Mouse (Mus musculus) duodenum, adult 2 months (tissue): ENCODE results near the gene Ccl4. TPM values are rescaled to one million over a fixed set of nuclear protein-coding genes. Genes with fewer than 3 reads are reported as not detected.

Experiments
- polyA plus RNA-seq: library from polyadenylated mRNA; depleted of rRNA; stranded (reverse); fragments of >200 nt; gene quantifications from 2 replicates; pipeline ENCODE4 v1.2.3, GENCODE M21; 2012; ENCODE audit warnings: low replicate concordance; rRNA removed

Gene Ccl4
- polyA plus RNA-seq, result 1.2 and 4.3 TPM in 2 replicates

GRCm38 (mm10) chr11:83662204-83662603 is at the start of gene Ccl4:
Gene Ccl4 (plus strand): TSS chr11:83662584.

GRCm38 (mm10) chr11:83645521-83645920 is 16.9 kb upstream of the Ccl4 start, which contains the start of gene Rpl9-ps1:
Gene Rpl9-ps1 (minus strand): TSS chr11:83645621.

GRCm38 (mm10) chr11:83649305-83649841 is 13.0 kb upstream of the Ccl4 start, which contains the start of gene Ccl3:
Gene Ccl3 (minus strand): TSS chr11:83649355.

GRCm38 (mm10) chr11:83703705-83704104 is 41.3 kb downstream of the Ccl4 start, which contains the start of gene Wfdc17:
Gene Wfdc17 (plus strand): TSS chr11:83703991.

GRCm38 (mm10) chr11:83708715-83709114 is 46.3 kb downstream of the Ccl4 start, which contains the start of gene Wfdc18:
Gene Wfdc18 (plus strand): TSS chr11:83709015.

Other genes starting within 250 kb of the Ccl4 start
- 0.19 TPM in 1 of 2 replicates, not detected in the other for gene Gas2l2, start 233.1 kb upstream of the Ccl4 start, polyA plus RNA-seq
- 0.43 and 3.5 TPM in 2 replicates for gene 1700020L24Rik, start 224.9 kb upstream of the Ccl4 start, polyA plus RNA-seq
- gene Mmp28, start 199.5 kb upstream of the Ccl4 start, polyA plus RNA-seq, result 4.0 and 24.0 TPM in 2 replicates
- 1.5 and 3.1 TPM in 2 replicates for gene Taf15, start 189.5 kb upstream of the Ccl4 start, polyA plus RNA-seq
- gene Heatr9, start 140.4 kb upstream of the Ccl4 start, polyA plus RNA-seq, result not detected in 2 replicates
- gene Ccl5, start 132.1 kb upstream of the Ccl4 start, polyA plus RNA-seq, result 253 and 747 TPM in 2 replicates
- 0.71 and 1.2 TPM in 2 replicates for gene Ccl9, start 83.9 kb upstream of the Ccl4 start, polyA plus RNA-seq
- 25.6 and 33.1 TPM in 2 replicates for gene Ccl6, start 69.5 kb upstream of the Ccl4 start, polyA plus RNA-seq
- not detected in 2 replicates for gene Rpl9-ps1, start 17.0 kb upstream of the Ccl4 start, polyA plus RNA-seq
- gene Ccl3, start 13.2 kb upstream of the Ccl4 start, polyA plus RNA-seq, result 1.0 and 2.2 TPM in 2 replicates
- gene Wfdc17, start 41.4 kb downstream of the Ccl4 start, polyA plus RNA-seq, result 0.29 and 0.70 TPM in 2 replicates
- 10.1 TPM in 1 of 2 replicates, not detected in the other for gene Wfdc18, start 46.4 kb downstream of the Ccl4 start, polyA plus RNA-seq
- gene Wfdc21, start 84.4 kb downstream of the Ccl4 start, polyA plus RNA-seq, result 2.8 TPM in 1 of 2 replicates, not detected in the other
- 14.0 and 15.5 TPM in 2 replicates for gene Heatr6, start 91.1 kb downstream of the Ccl4 start, polyA plus RNA-seq
- 16.3 and 21.8 TPM in 2 replicates for gene Hnf1b, start 187.5 kb downstream of the Ccl4 start, polyA plus RNA-seq